Mouse (Mus musculus) heart, adult 2 months (tissue): ENCODE measurements around the gene Wdr61.

ENCODE experiments used
- CTCF ChIP-seq: fragments of 200-600 bp; IDR thresholded peaks from 2 replicates; pipeline ENCODE4 v1.8.1; 2022; ENCODE audit warnings: antibody characterized with exemption, mild to moderate bottlenecking, moderate library complexity
- EP300 ChIP-seq: fragments of 200-500 bp; IDR thresholded peaks from 2 replicates; pipeline ENCODE4 v1.6.1; 2011; ENCODE audit warnings: low read depth, low read length, control low read depth; ENCODE audit not compliant: insufficient read depth

DNA sequence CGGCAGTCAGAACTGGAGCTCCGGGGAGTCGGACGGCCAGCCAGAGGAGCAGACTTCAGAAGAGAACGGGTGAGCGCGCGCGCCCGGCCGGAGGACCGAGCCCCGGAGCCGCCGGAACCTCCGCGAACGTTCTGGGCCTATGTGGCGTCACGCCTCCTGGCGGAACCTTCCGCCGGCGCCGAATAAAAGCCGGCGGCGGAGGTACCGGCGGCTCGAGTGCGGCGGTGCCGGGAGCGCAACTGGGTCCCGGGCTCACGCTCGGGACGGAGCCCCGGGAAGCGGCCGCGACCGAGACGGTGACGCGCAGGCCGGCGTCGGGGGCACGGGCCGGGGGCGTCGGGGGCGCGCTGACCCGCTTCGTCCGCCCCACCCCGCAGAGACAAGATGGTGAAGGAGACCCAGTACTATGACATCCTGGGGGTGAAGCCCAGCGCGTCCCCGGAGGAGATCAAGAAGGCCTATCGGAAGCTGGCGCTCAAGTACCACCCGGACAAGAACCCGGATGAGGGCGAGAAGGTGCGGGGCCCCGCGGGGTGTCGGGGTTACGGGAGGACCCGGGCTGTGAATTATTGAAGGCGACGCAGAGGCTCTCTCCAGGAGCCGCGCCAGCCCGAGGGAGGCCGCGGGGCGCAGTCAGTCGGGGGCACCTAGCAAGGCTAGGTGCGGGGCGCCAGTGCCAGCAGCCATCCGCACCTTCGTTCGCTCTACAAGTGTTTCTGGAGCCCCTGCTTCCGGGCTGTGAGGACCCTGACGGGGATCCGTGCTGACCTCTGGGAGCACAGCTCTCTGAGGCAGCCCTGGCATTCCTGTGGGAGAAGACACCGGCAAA lies 34.8 kb downstream of the Wdr61 start:
- TF ChIP-seq CTCF, result no peak; the same call in 1 of the 2 replicates
- no peak for TF ChIP-seq EP300
